Mouse (Mus musculus): Measurements from ENCODE around the gene Akap10.

DNA sequence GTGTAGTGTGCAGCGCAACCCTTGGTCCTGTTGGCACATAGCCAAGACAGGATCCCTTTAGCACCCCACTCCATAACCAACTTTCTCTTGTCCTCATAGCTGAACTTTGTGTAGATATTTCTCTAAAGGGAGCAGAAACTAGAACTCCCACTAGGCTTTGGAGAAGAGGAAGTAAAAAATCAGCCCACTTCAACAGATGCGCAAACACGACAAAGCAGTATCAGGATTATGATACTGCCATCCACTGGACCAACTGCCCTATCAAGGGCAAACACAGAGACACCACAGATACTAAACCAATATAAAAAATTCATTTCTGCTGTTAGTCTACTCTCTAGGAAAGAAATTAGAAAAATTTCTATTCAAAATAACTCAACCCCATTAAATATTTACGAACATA is 16.6 kb upstream of the Akap10 start:
- peak in 1 of 3 experiments; percentile 34; a peak in 2 of 6 replicates for TF ChIP-seq CTCF (IDR thresholded peaks at IDR 0.05 in 2 of 3, conservative IDR thresholded peaks at IDR 0.05 in 1 of 3; ENCODE audit: control insufficient read depth in 1 of 3, insufficient read depth in 1 of 3, low read depth in 2 of 3, low read length in 3 of 3, poor library complexity in 1 of 3, severe bottlenecking in 1 of 3)
- peak; percentile 39; the same call in 1 of the 2 replicates for TF ChIP-seq SMC3 (IDR thresholded peaks at IDR 0.05; ENCODE audit: low read depth, low read length)
- no peak for TF ChIP-seq UBTF (IDR thresholded peaks at IDR 0.05; ENCODE audit: borderline replicate concordance, insufficient read depth, low read depth, low read length)
- TF ChIP-seq POLR2AphosphoS5 (IDR thresholded peaks at IDR 0.05; ENCODE audit: borderline replicate concordance, low read depth, low read length): no peak
- TF ChIP-seq GATA1 (IDR thresholded peaks at IDR 0.05; ENCODE audit: low read depth, low read length): peak; percentile 100
- TF ChIP-seq TBP (IDR thresholded peaks at IDR 0.05; ENCODE audit: low read depth, low read length): peak; percentile 64; the same call in 1 of the 2 replicates
- TF ChIP-seq E2F4 (IDR thresholded peaks at IDR 0.05; ENCODE audit: borderline replicate concordance, low read depth, low read length): no peak
- TF ChIP-seq MAX (IDR thresholded peaks at IDR 0.05; ENCODE audit: low read length): no peak

All from MEL (cell line).